Mouse (Mus musculus): ENCODE measurements around the gene Btbd11. TPM values are rescaled to one million over a fixed set of nuclear protein-coding genes. Genes with fewer than 3 reads are reported as not detected.

Btbd11 gene
- polyA plus RNA-seq, 1 experiment: 3.8 TPM

- Histone ChIP-seq H3K4me3 (replicated peaks; ENCODE audit: extremely low read depth, low read depth, low read length) (no peak overlapping the region), H3K4me1 (ENCODE audit: control insufficient read depth, insufficient read depth, low read length) (no peaks in the 10 kb centered on the region)
- DNase-seq: no peak
- WGBS: 28% methylated on average over 8 of the region's 8 CpGs
- TF ChIP-seq CTCF (IDR thresholded peaks at IDR 0.05; ENCODE audit: insufficient read depth, low read length): no peak
- TF ChIP-seq POLR2A (IDR thresholded peaks at IDR 0.05; ENCODE audit: borderline replicate concordance, extremely low read depth, low read depth, low read length): no peak
Observed at GRCm38 (mm10) chr10:85451629-85452368, 65.2 kb downstream of the Btbd11 start.

GRCm38 (mm10) chr10:85453221-85453775 is 66.7 kb downstream of the Btbd11 start:
- DNase-seq: no peak
- no peak overlapping the region for H3K4me3 ChIP-seq (replicated peaks; ENCODE audit: extremely low read depth, low read depth, low read length)
- H3K4me1 ChIP-seq (ENCODE audit: control insufficient read depth, insufficient read depth, low read length): no peaks in the 10 kb centered on the region
- TF ChIP-seq CTCF (IDR thresholded peaks at IDR 0.05; ENCODE audit: insufficient read depth, low read length) (no peak), POLR2A (IDR thresholded peaks at IDR 0.05; ENCODE audit: borderline replicate concordance, extremely low read depth, low read depth, low read length) (no peak)
- 85% methylated on average over 2 of the region's 2 CpGs for WGBS

GRCm38 (mm10) chr10:85455985-85456384 is 69.4 kb downstream of the Btbd11 start:
- Histone ChIP-seq H3K4me3 (replicated peaks; ENCODE audit: extremely low read depth, low read depth, low read length) (no peak overlapping the region), H3K4me1 (ENCODE audit: control insufficient read depth, insufficient read depth, low read length) (no peaks in the 10 kb centered on the region)
- no peak for TF ChIP-seq POLR2A (IDR thresholded peaks at IDR 0.05; ENCODE audit: borderline replicate concordance, extremely low read depth, low read depth, low read length)
- TF ChIP-seq CTCF (IDR thresholded peaks at IDR 0.05; ENCODE audit: insufficient read depth, low read length): no peak
- WGBS: 59% methylated on average over 4 of the region's 4 CpGs
- no peak for DNase-seq

GRCm38 (mm10) chr10:85458744-85459344 is 72.2 kb downstream of the Btbd11 start:
- peak; percentile 9 for DNase-seq
- WGBS: 35% methylated on average over 17 of the region's 17 CpGs
- no peak overlapping the region for H3K4me3 ChIP-seq (replicated peaks; ENCODE audit: extremely low read depth, low read depth, low read length)
- no peak for TF ChIP-seq POLR2A (IDR thresholded peaks at IDR 0.05; ENCODE audit: borderline replicate concordance, extremely low read depth, low read depth, low read length)
- no peak for TF ChIP-seq CTCF (IDR thresholded peaks at IDR 0.05; ENCODE audit: insufficient read depth, low read length)
- H3K4me1 ChIP-seq (ENCODE audit: control insufficient read depth, insufficient read depth, low read length): no peaks in the 10 kb centered on the region

GRCm38 (mm10) chr10:85460736-85461135 is 74.1 kb downstream of the Btbd11 start:
- Histone ChIP-seq H3K4me3 (replicated peaks; ENCODE audit: extremely low read depth, low read depth, low read length) (no peak overlapping the region), H3K4me1 (ENCODE audit: control insufficient read depth, insufficient read depth, low read length) (no peaks in the 10 kb centered on the region)
- no peak for TF ChIP-seq CTCF (IDR thresholded peaks at IDR 0.05; ENCODE audit: insufficient read depth, low read length)
- no peak for DNase-seq
- WGBS: 88% methylated on average over 10 of the region's 10 CpGs

GRCm38 (mm10) chr10:85464152-85464551 is 77.5 kb downstream of the Btbd11 start:
- TF ChIP-seq CTCF (IDR thresholded peaks at IDR 0.05; ENCODE audit: insufficient read depth, low read length) (no peak), POLR2A (IDR thresholded peaks at IDR 0.05; ENCODE audit: borderline replicate concordance, extremely low read depth, low read depth, low read length) (no peak)
- Histone ChIP-seq H3K4me1 (ENCODE audit: control insufficient read depth, insufficient read depth, low read length) (no peaks in the 10 kb centered on the region), H3K4me3 (replicated peaks; ENCODE audit: extremely low read depth, low read depth, low read length) (no peak overlapping the region)
- 56% methylated on average over 6 of the region's 6 CpGs for WGBS
- no peak for DNase-seq

GRCm38 (mm10) chr10:85465516-85466408 is 79.1 kb downstream of the Btbd11 start:
- no peaks in the 10 kb centered on the region for H3K4me1 ChIP-seq (ENCODE audit: control insufficient read depth, insufficient read depth, low read length)
- H3K4me3 ChIP-seq (replicated peaks; ENCODE audit: extremely low read depth, low read depth, low read length): no peak overlapping the region
- TF ChIP-seq POLR2A (IDR thresholded peaks at IDR 0.05; ENCODE audit: borderline replicate concordance, extremely low read depth, low read depth, low read length): no peak
- no peak for TF ChIP-seq CTCF (IDR thresholded peaks at IDR 0.05; ENCODE audit: insufficient read depth, low read length)
- 86% methylated on average over 13 of the region's 13 CpGs for WGBS
- DNase-seq: no peak

- no peak for TF ChIP-seq POLR2A (IDR thresholded peaks at IDR 0.05; ENCODE audit: borderline replicate concordance, extremely low read depth, low read depth, low read length)
- no peak for TF ChIP-seq CTCF (IDR thresholded peaks at IDR 0.05; ENCODE audit: insufficient read depth, low read length)
- H3K4me1 ChIP-seq (ENCODE audit: control insufficient read depth, insufficient read depth, low read length): no peaks in the 10 kb centered on the region
- 32% methylated on average over 8 of the region's 8 CpGs for WGBS
Observed at GRCm38 (mm10) chr10:85466409-85466761, 79.8 kb downstream of the Btbd11 start.

GRCm38 (mm10) chr10:85467393-85467792 is 80.8 kb downstream of the Btbd11 start:
- WGBS: 42% methylated on average over 7 of the region's 7 CpGs
- no peak for DNase-seq
- TF ChIP-seq POLR2A (IDR thresholded peaks at IDR 0.05; ENCODE audit: borderline replicate concordance, extremely low read depth, low read depth, low read length): no peak
- TF ChIP-seq CTCF (IDR thresholded peaks at IDR 0.05; ENCODE audit: insufficient read depth, low read length): no peak

More at GRCm38 (mm10) chr10:85466409-85466761, 79.8 kb downstream of the Btbd11 start:
- no peak overlapping the region for H3K4me3 ChIP-seq (replicated peaks; ENCODE audit: extremely low read depth, low read depth, low read length)
- DNase-seq: no peak

More at GRCm38 (mm10) chr10:85467393-85467792, 80.8 kb downstream of the Btbd11 start:
- Histone ChIP-seq H3K4me3 (replicated peaks; ENCODE audit: extremely low read depth, low read depth, low read length) (no peak overlapping the region), H3K4me1 (ENCODE audit: control insufficient read depth, insufficient read depth, low read length) (no peaks in the 10 kb centered on the region)
